Mouse (Mus musculus) lung, adult 2 months (tissue): ENCODE measurements around the gene Hoxd9.

Experiments used
- CTCF ChIP-seq: fragments of 200-500 bp; IDR thresholded peaks from 2 replicates; pipeline ENCODE4 v1.5.1; 2011; ENCODE audit warnings: mild to moderate bottlenecking, low read length, control low read depth; ENCODE audit not compliant: insufficient read depth
- POLR2A ChIP-seq: fragments of 200-500 bp; IDR thresholded peaks from 2 replicates; pipeline ENCODE4 v1.6.1; 2011; ENCODE audit warnings: low read depth, mild to moderate bottlenecking, control low read depth, low read length, borderline replicate concordance; ENCODE audit errors: extremely low read depth

- TF ChIP-seq CTCF (no peak), POLR2A (no peak)
Measured at GRCm38 (mm10) chr2:74669230-74669578, 28.3 kb upstream of the Hoxd9 start.
